Mouse (Mus musculus): ENCODE data around the gene Pdik1l.

DNA sequence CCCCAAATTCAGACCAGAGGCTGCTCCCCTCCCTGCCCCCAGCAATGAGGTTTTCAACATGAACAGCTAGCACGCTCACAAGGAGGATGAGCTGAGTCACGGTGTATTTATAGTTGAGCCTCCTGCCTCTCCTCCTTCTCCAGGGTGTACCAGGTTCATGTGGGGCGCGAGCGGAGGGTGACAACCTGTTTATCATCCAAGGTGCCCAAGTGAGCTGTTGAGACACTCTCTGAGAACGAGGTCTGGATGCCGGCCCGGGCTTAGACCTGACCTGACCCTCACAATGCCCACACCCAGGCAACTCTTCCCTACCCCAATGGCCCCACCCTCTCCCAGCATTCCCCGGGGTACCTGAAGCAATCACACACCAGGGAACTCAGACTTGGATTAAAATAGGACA lies 12.6 kb upstream of the Pdik1l start:
- no peak for TF ChIP-seq MAFK (IDR thresholded peaks at IDR 0.05; ENCODE audit: insufficient read depth, low read depth, low read length)
- TF ChIP-seq CHD2 (IDR thresholded peaks at IDR 0.05; ENCODE audit: low read depth, low read length) = no peak
- TF ChIP-seq ZNF384 (IDR thresholded peaks at IDR 0.05; ENCODE audit: low read depth, low read length) = no peak
